Mouse (Mus musculus): ENCODE results near the gene R3hdm2. TPM values are rescaled to one million over a fixed set of nuclear protein-coding genes. Genes with fewer than 3 reads are reported as not detected.

Gene R3hdm2
- total RNA-seq, 2 experiments from 2014 or later = 37.4 to 90.3 TPM

GRCm38 (mm10) chr10:127352766-127353165 lies 27.4 kb upstream of the R3hdm2 start:
- no peak for ATAC-seq (replicated peaks; ENCODE audit: poor library complexity)

GRCm38 (mm10) chr10:127353909-127354895 lies 25.9 kb upstream of the R3hdm2 start, which contains the start of gene Inhbe:
Gene Inhbe (minus strand): TSS chr10:127354411.
- ATAC-seq (replicated peaks; ENCODE audit: poor library complexity) = 0 out of 2 replicates have a peak, but pooled peaks have one; percentile 21

DNA sequence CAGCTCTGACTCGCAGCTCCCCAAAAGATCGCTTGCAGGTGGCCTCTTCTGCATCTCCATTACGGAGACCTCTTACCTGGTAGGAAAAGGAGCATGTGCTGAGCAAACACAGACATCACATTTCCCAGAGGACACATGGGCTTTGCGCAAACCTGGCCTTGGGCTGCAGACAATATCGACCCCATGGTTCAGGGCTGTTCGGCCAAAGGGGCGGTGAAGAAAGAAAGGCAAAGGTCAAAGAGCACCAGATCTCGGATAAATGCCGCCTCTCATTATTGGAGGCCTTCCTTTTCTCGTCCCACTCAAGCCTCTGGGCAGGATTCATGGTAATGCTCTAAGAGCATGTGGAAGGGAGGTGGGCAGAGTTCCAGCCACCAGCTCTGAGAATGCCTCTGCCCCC lies 24.8 kb upstream of the R3hdm2 start:
- ATAC-seq (replicated peaks; ENCODE audit: poor library complexity) = no peak

- ATAC-seq (replicated peaks; ENCODE audit: poor library complexity) = peak; percentile 50; the same call in 1 of the 2 replicates
These were observed 19.4 kb upstream of the R3hdm2 start for GRCm38 (mm10) chr10:127360714-127361113.

GRCm38 (mm10) chr10:127367116-127367515 lies 13.0 kb upstream of the R3hdm2 start:
- no peak for ATAC-seq (replicated peaks; ENCODE audit: poor library complexity)

GRCm38 (mm10) chr10:127368273-127368672 lies 11.9 kb upstream of the R3hdm2 start:
- ATAC-seq (replicated peaks; ENCODE audit: poor library complexity) = no peak

DNA sequence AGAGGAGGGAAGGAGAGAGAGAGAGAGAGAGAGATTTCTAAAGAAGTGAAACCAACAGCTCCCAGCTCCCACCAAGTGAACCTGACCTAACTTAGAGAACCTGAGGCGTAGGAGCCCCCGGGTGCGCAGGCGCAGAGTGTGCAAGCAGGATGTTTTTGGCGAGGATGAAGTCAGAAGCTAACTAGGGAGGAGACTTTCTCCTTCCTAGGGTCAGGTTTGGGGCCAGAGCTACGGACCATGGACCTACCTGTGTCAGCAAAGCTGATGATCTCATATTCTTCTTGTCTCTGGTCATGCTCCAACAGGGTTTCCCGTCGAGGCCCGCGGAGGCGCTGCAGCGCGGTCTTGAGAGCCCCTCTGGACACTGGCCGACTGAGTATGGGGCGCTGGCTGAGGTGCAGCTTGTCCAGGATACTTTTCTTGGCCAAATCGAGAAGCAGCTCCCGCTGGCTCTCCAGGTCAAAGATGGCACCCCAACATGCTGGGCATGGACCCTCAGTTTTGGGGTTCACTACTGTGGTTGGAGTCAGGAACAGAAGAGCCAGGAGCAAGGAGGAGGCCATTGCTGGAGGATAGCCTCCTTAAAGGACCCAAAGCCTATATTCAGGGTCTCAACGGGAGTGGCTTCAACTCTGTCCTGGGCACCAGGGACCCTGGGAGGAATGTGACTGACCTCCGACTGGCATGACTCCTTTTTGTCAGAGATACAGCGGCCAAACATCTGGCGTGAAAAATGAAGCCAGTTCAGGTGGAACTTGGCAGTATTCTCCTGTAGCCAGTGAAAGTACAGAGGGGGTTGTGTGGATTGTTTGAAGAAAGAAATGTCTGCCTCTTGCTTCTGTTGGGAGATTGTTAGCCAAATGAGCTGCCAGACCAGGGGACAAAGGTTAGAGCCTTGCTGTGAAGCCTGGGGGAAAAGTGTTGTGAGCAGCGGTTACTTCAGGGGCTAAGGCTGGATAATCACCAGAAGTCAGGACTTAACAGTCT lies 10.0 kb upstream of the R3hdm2 start, which contains the start of gene Inhbc:
TSS of gene Inhbc (minus strand) at position 598 of the 987 bp plus-strand sequence.
- no peak for ATAC-seq (replicated peaks; ENCODE audit: poor library complexity)

- no peak for ATAC-seq (replicated peaks; ENCODE audit: poor library complexity)
These were observed 9.1 kb upstream of the R3hdm2 start for GRCm38 (mm10) chr10:127371023-127371422.

- no peak for ATAC-seq (replicated peaks; ENCODE audit: poor library complexity)
These were observed 2.4 kb upstream of the R3hdm2 start for GRCm38 (mm10) chr10:127377700-127378099.

GRCm38 (mm10) chr10:127379654-127380053 lies 473 bp upstream of the R3hdm2 start:
- ATAC-seq (replicated peaks; ENCODE audit: poor library complexity) = no peak

DNA sequence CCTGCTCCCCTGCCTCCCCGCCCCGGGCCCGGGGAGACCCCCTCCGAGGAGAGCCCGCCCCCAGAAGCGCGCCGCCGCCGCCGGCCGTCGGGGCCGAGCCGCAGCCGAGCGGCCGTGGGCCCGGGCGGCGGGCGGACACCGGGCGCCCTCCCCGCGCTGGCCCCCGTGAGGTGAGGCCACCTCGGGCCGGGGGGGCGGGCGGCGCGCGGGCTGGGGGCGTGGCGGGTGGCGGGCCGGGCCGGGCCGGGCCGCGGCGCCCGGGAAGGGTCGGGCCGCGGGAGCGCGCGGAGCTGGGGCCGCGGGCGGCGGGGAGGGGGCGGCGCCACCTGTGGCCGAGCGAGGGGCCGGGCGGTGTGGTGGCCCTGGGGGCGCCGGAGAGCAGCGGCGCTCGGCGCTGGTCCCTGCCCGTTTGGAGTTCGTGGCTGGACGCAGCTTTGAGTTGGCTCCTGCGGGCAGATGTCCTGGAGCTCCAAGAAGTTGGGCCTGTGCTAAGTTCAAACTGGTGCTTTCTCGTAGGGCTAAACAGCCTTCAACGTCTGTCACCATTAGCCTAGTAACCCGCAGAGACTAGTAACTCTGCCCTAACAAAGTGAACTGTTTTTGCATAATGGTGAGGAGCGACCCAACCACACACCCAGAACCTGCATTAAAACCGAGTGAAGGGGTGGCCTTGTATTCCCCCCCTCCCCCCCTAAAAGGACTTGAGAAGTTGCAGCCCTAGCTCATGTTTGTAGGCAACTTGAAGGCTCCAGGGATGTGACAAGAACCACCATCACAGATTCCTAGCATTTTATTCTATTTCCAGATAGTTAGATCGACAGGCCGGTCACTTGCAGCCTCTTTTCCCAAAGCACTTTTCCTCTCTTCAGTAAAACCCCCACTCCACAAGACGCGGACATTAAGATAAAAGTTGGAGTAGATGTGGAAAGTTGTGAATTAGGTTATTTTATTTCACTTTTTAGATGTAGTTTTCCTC lies 928 bp downstream of the R3hdm2 start:
- peak; percentile 56 for ATAC-seq (replicated peaks; ENCODE audit: poor library complexity)

- no peak for ATAC-seq (replicated peaks; ENCODE audit: poor library complexity)
These were observed 1.6 kb downstream of the R3hdm2 start for GRCm38 (mm10) chr10:127381743-127382134.

DNA sequence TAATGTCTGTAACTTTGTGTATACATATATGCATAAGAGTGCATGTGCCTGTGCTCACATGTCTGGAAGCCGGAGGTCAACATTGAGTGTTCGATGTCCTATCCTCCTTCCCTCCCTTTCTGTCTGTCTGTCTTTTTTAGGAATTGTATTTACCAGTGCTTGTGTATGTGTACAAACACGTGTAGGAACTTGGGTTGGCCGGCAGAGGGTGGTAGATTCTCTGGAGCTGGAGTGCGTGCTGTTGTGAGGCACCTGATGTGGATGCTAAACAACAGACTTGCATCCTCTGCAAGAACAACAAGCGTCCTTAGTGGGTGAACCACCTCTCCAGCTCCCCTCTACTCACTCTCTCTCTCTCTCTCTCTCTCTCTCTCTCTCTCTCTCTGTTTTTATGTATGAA lies 11.6 kb downstream of the R3hdm2 start:
- ATAC-seq (replicated peaks; ENCODE audit: poor library complexity) = peak; percentile 44; the same call in 1 of the 2 replicates

- no peak for ATAC-seq (replicated peaks; ENCODE audit: poor library complexity)
These were observed 24.6 kb downstream of the R3hdm2 start for GRCm38 (mm10) chr10:127404701-127405100.

DNA sequence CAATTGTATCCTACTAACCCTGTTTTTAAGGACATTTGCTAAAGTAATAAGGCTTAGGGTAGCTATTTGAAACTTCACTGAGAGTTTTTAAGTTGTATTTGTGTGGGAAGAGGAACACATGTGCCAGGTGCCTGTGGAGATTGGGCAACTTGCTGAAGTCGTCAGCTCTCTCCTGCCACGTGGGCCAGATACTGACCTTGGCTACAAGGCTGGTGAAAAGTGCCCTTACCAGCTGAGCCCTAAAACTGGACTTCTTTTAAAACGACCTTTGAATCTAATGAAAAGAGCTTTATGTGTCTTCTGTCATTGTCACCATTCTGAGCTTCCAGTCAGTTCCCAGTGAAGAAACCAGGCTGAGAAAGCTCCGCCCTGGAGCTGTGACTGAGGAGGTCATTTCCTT lies 27.3 kb downstream of the R3hdm2 start:
- ATAC-seq (replicated peaks; ENCODE audit: poor library complexity) = 0 out of 2 replicates have a peak, but pooled peaks have one; percentile 20

DNA sequence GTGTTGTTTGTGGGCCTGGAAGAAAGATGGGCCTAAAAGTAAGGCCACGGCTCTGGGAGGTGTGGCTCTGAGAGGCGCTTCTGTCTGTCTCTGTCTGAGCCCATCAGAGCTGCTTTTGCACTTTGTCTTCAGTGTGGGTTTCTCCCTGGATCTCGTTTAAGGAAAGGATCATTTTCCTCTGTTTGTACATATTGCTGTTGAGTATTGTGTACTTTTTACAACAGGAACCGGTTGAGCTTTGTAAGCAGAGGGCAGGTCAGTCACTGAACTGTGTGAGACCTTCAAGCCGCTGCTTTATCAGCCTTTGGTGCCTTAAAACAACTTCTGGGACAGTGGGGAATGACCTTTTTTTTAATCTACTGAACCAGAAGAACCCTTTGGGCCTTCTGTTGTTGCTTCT lies 32.0 kb downstream of the R3hdm2 start:
- ATAC-seq (replicated peaks; ENCODE audit: poor library complexity) = no peak

- no peak for ATAC-seq (replicated peaks; ENCODE audit: poor library complexity)
These were observed 32.6 kb downstream of the R3hdm2 start for GRCm38 (mm10) chr10:127412776-127413175.

DNA sequence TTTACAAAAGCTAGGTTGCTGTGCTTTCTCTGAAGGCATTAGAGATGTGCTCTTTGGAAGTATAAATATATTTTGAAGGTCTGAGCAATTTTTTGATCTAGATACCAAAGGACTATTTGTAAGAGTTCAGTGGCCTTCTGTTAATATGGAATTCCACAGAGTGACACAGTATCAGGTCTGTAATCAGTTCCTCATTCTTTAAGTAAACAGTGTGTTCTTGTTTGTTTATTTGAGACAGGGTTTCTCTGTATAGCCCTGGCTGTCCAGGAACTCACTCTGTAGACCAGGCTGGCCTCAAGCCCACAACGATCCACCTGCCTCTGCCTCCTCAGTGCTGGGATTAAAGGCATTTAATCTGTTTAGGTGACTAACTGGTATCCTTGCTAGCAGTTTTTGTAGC lies 33.5 kb downstream of the R3hdm2 start:
- no peak for ATAC-seq (replicated peaks; ENCODE audit: poor library complexity)

GRCm38 (mm10) chr10:127414141-127414540 lies 34.0 kb downstream of the R3hdm2 start:
- ATAC-seq (replicated peaks; ENCODE audit: poor library complexity) = no peak

- ATAC-seq (replicated peaks; ENCODE audit: poor library complexity) = no peak
These were observed 40.0 kb downstream of the R3hdm2 start for GRCm38 (mm10) chr10:127420131-127420530.
